Mouse (Mus musculus) heart, postnatal 0 days (tissue): ENCODE results near the gene Iqch.

Source experiments
- CTCF ChIP-seq: IDR thresholded peaks from 2 replicates; pipeline ENCODE4 v1.5.1; 2016; ENCODE audit warnings: antibody characterized with exemption, control low read depth, low read depth
- EP300 ChIP-seq: IDR thresholded peaks from 2 replicates; pipeline ENCODE4 v1.6.1; 2016; ENCODE audit warnings: antibody characterized with exemption, low read depth

DNA sequence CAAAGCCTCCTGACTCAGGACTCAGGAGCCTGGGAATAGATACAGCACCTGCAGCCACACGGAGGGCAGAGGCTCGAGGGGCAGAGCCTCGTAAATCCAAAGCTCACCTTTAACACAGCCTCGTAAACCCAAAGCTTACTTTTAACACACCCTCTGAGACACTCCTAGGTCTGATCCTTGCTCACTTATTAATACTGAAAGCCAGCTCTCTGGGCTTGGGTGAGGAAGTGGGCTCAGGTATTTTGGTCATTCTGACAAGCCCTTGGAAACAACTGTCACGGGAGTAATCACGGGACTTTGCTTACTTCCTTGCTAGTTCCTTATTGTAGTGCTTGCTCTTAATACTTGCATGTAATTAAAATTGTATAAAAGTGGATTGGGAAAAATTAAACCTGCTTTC is 13.1 kb downstream of the Iqch start:
- no peak for TF ChIP-seq EP300
- no peak for TF ChIP-seq CTCF
